Mouse (Mus musculus) cerebellum, postnatal 25 days (tissue): ENCODE results near the gene Pam.
"Not testable (repeated sequence)": the region's sequence is repeated elsewhere in the genome, so short reads cannot be mapped to it uniquely, and the experiment has no call there.

ENCODE experiments used
- DNase-seq, 2 experiments: peaks; one replicate each; pipeline ENCODE4 v3.0.0; 2021; ENCODE audit warnings: mixed read lengths in 2 of 2

The Pam gene

GRCm38 (mm10) chr1:97960124-97960523 is 135.3 kb downstream of the Pam start:
- DNase-seq: no peak

GRCm38 (mm10) chr1:97958759-97959158 is 136.7 kb downstream of the Pam start:
- DNase-seq: no peak

GRCm38 (mm10) chr1:97949258-97949657 is 146.2 kb downstream of the Pam start:
- DNase-seq: not testable (repeated sequence)

GRCm38 (mm10) chr1:97947100-97947499 is 148.3 kb downstream of the Pam start:
- DNase-seq: no peak

GRCm38 (mm10) chr1:97943908-97944608 is 151.4 kb downstream of the Pam start:
- no peak for DNase-seq

GRCm38 (mm10) chr1:97943402-97943801 is 152.0 kb downstream of the Pam start:
- DNase-seq: no peak

- no peak for DNase-seq
Measured at GRCm38 (mm10) chr1:97942966-97943365, 152.5 kb downstream of the Pam start.

GRCm38 (mm10) chr1:97938586-97938985 is 156.9 kb downstream of the Pam start:
- no peak for DNase-seq

GRCm38 (mm10) chr1:97938053-97938452 is 157.4 kb downstream of the Pam start:
- no peak for DNase-seq

GRCm38 (mm10) chr1:97934940-97935339 is 160.5 kb downstream of the Pam start:
- no peak for DNase-seq

GRCm38 (mm10) chr1:97931220-97931619 is 164.2 kb downstream of the Pam start:
- no peak for DNase-seq

GRCm38 (mm10) chr1:97929415-97930028 is 165.9 kb downstream of the Pam start:
- DNase-seq: no peak

GRCm38 (mm10) chr1:97926789-97927188 is 168.7 kb downstream of the Pam start:
- DNase-seq: no peak

- no peak for DNase-seq
Measured at GRCm38 (mm10) chr1:97926017-97926540, 169.4 kb downstream of the Pam start.

- DNase-seq: no peak
Measured at GRCm38 (mm10) chr1:97922395-97922794, 173.1 kb downstream of the Pam start.

- DNase-seq: no peak
Measured at GRCm38 (mm10) chr1:97921886-97922285, 173.6 kb downstream of the Pam start.

GRCm38 (mm10) chr1:97918495-97918894 is 177.0 kb downstream of the Pam start:
- no peak for DNase-seq

- no peak for DNase-seq
Measured at GRCm38 (mm10) chr1:97916971-97917234, 178.5 kb downstream of the Pam start.

- no peak for DNase-seq
Measured at GRCm38 (mm10) chr1:97916218-97916970, 179.1 kb downstream of the Pam start.

- DNase-seq: no peak
Measured at GRCm38 (mm10) chr1:97915726-97916125, 179.7 kb downstream of the Pam start.

GRCm38 (mm10) chr1:97910874-97911273 is 184.6 kb downstream of the Pam start:
- DNase-seq: no peak

- DNase-seq: no peak
Measured at GRCm38 (mm10) chr1:97909561-97909960, 185.9 kb downstream of the Pam start.

- no peak for DNase-seq
Measured at GRCm38 (mm10) chr1:97908736-97909135, 186.7 kb downstream of the Pam start.

GRCm38 (mm10) chr1:97903912-97904460 is 191.5 kb downstream of the Pam start:
- no peak for DNase-seq
